Mouse (Mus musculus) testis, adult 2 months (tissue): Measurements from ENCODE around the gene Crybg2.

Source experiments
- CTCF ChIP-seq: fragments of 200-500 bp; IDR thresholded peaks from 2 replicates; pipeline ENCODE4 v1.5.1; 2012; ENCODE audit warnings: low read depth, mild to moderate bottlenecking, inconsistent platforms, low read length, moderate library complexity; ENCODE audit not compliant: control insufficient read depth, insufficient read depth, insufficient replicate concordance
- POLR2A ChIP-seq: fragments of 200-500 bp; IDR thresholded peaks from 2 replicates; pipeline ENCODE4 v1.6.1; 2012; ENCODE audit warnings: low read depth, mild to moderate bottlenecking, inconsistent platforms, low read length, moderate library complexity; ENCODE audit not compliant: control insufficient read depth

GRCm38 (mm10) chr4:134108196-134108595, 47.6 kb downstream of the Crybg2 start:
- TF ChIP-seq CTCF (no peak), POLR2A (no peak)
